Mouse (Mus musculus): ENCODE data around the gene Afap1.

Gene Afap1

DNA sequence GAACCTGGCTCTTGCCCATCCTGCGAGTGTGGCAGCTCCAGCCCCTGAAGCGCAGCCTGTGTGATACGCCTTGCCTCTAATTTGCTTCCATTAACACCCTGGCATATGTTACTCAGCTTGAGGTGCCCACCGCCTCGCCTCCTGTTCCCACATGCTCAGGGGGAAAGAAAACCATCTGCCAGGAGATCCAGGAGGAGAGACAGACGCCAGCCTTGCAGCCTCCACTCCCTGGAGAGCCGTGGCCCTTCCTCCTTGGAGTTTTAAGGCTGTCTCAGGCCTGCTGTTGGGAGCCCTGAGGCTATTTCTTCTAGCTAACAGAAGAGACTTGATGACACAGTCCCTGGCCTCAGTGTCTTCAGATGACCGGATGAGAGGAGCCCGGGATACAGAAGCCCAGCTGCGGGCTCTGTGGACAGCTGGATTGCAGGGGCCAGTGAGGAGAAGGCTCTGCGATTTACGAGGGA is 32.1 kb downstream of the Afap1 start:
- DNase-seq (ENCODE audit: extremely low read depth, insufficient read length, low spot score), result no peak

DNA sequence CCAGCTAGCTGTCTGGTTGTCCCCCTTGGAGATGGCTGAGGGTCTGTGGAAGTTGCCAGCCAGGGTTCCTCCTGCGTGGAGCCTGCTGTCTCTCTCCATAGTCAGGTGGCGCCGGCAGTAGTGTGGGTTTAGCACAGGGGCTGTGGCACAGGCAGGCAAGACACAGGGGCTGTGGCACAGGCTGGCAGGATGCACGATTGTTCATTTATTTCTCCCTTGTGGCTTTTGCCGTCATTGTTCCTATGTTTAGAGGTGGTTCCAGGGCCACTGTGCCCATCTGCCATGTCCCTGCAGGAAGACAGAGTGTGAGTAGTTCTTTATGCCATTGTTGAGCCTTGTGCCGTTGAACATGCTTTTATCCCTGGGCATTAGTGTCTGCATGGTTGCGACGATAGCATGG is 33.4 kb downstream of the Afap1 start:
- no peak for DNase-seq (ENCODE audit: extremely low read depth, insufficient read length, low spot score)

DNA sequence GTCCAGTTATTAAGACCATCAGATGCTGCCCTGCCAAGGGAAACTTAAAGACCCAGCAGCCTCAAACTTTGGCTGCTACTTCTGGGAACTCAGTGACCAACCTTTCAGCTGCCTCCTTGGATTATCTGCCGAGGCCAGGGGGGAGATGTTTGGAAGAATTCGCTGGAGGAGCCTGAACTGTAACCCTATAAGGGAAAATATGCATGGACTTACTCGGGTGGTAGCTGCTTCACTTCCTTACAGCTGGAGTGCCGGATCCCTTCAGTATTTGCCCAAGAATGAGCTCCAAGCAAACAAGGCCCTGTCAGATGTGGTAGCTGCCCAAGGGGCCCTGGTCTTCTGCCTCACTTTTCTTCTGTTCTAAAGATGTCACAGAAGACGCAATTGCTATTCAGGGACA is 38.2 kb downstream of the Afap1 start:
- no peak for DNase-seq (ENCODE audit: extremely low read depth, insufficient read length, low spot score)

DNA sequence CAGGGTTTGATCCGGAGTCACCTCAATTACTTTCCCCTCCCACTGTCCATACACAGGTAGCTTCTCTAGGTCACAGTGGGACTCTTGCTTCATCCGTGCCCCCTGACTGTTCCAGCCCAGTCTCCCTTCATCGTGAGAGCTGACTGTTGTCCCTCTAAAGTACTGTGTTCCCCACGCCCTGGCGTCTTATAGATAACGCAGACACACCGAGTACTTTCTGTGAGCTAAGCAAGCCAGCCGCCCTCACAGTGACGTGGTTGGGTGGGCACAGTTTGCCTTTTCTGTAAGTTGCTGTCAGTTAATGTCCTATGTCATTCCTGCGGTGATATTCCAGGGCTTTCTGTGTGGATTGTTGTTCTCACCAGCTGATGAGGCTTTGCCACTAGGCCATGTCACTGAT is 39.9 kb downstream of the Afap1 start:
- no peak for DNase-seq (ENCODE audit: extremely low read depth, insufficient read length, low spot score)

DNA sequence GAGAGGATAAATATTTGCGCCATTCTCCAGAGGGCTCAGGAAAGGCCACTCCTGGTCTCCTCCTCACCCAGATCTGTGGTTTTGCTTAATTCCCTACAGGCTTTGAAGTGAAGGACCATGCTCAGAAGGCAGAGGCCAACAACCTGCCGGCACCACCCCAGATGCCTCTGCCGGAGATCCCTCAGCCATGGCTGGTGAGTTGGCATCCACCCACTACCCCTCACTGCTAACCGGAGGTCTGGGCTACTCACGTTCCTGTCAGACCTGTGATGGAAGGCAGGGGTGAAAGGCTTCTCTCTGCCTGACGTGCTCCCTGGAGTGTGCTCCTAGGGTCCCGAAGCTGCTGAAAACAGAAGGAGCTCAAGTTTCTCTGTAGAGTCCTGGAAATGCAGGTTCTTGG is 42.8 kb downstream of the Afap1 start:
- no peak for DNase-seq (ENCODE audit: extremely low read depth, insufficient read length, low spot score)

DNA sequence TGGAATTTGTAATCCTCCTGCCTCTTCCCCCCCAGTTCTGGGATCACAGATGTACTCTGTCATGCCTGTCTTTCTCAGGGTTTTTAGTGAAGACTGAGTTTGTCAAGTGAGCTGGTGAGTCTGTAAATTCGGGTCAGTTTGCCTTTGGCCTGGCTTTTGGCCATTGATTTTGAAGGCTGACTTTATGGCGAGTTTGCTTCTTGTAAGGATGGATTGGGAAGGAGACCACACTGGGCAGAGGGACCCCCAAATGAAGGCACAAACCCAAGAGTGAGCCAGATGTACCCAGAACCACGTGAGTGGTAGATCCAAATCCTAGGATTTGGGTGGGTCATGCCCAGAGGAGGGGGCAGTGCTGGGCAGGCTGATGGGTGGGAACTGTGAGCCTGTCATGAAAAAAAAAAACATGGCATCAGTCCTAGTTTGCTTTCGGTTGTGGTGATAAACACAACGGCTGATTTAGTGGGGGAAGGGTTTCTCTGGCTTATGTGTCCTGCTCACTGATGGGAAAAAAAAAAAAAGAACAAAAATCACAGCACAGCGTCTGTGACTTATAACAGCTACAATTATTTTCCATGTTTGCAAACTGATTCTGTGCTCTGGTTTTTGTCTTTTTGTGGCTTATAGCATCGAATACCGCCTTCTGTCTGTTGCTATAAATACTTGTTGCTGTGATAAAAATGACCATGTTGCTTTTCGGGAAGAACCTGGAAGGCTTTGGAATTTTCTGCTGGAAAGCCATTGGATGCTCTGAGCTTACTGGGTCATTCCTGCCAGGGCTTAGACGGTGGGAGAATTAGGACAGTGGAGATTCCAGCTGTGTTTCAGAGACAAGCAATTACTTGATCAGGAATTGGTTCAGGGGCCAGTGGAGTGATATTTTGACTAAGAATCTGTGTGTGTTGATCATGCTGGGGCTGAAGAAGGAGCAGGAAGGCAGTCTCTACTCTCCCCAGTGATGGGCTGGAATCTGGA is 45.4 kb downstream of the Afap1 start:
- no peak for DNase-seq (ENCODE audit: extremely low read depth, insufficient read length, low spot score)

DNA sequence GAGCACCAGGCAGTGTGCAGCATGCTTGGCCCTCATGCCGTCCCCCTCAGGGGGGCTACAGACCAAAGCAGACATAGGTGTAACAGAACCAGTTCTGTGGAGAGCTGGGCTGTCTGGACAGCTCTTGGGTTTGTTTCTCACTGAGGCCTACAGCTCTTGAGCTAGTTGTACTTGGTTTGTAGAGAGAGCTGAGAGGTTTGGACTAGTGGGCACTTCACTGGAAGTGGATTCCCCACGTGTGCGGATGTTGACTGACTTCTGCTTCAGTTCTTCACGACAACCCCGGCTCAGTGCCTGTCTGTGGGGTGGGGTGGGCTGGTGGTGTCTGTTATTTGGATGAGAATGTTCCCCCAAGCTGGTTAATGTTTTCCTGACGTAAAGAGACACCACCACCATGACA is 46.8 kb downstream of the Afap1 start:
- no peak for DNase-seq (ENCODE audit: extremely low read depth, insufficient read length, low spot score)

DNA sequence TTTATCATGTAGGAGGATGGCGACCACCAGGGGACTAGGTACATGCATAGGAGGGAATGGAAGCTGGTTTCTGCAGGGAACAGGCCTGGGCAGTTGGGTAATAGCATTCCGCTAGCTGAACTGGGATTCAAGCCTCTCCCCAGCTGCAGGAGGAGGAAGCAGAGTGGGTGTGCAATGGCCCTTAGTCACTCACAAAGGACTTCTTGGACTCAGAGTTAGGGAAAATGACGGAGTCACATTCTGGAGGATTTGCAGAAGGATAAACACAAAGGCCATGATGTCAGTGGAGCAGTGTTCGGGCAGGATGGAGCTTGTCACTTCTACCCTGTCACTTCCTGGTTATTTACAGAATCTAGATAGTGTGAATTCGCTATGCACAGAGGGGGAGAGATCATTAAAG is 50.4 kb downstream of the Afap1 start:
- no peak for DNase-seq (ENCODE audit: extremely low read depth, insufficient read length, low spot score)

DNA sequence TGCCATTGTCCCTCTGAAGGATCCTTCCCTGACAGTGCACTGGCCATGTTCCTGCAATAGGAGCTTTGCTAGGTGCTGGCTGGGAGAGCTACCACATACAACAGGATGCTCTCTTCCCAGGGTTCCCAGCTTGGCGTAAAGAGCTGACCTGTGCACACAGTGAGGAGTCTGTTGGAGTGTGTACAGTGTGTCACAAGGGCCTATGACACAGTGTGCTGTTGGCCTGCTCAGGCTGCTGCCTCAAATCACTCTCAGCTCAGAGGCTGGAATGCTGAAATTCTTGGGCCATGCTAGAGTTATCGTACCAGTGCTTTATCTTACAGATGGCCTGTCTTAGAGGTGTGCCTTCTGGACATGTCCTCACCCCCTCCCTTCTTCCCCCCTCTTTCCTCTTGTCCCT is 53.7 kb downstream of the Afap1 start:
- no peak for DNase-seq (ENCODE audit: extremely low read depth, insufficient read length, low spot score)

DNA sequence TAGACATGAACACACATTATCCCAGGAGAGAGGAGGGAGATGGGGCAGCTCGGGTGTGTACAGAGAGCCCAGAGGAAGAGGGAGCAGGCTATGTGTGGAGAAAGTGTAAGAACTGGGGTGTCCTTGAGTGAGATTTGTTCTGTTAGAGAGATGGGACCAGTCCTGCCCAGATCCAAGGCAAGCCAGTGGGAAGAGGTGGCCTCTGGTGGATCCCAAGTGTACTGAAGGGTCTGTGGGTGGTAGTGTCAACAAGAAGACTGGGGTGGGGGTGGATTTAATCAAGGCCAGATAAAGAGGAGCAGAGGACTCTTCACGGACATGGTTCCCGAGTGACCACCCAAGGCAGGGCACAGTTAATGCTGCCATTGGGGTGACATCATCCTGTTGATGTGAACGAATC is 54.3 kb downstream of the Afap1 start:
- DNase-seq (ENCODE audit: extremely low read depth, insufficient read length, low spot score), result no peak

DNA sequence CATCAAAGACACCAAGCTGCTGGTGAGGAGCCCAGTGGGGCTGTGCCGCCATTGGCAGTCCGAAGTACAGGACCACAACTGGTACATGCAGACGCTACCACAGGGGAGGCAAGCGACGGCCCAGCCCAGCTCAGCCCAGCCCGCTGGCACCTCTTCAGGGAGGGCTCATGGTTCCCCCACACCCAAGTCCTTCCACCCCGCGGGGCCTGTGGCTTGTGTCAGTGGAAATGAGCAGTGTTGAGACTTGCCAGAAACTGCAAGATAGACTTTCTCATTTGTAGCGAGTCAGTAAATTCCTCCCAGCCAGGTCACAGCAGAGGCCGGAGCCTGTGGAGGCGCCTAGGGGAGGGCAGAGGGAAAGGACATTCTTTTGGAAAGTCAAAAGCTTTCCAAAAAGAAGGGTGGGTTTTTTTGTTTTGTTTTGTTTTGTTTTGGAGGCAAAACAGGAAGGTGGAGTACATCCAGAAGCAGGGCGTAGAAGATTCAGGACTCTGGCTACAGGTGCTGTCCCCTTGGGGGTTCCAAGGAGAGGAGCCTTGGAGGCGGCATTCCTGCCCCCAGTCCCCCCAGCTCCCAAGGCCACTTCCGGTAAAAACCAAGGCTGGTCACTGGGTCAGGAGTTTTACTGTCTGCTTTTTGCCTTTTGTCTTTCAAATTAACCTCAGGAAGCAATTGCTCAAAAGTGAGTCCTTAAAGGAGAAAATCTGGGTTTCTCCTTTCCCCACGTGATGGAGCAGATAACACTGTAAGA is 55.3 kb downstream of the Afap1 start:
- DNase-seq (ENCODE audit: extremely low read depth, insufficient read length, low spot score), result peak; percentile 14

DNA sequence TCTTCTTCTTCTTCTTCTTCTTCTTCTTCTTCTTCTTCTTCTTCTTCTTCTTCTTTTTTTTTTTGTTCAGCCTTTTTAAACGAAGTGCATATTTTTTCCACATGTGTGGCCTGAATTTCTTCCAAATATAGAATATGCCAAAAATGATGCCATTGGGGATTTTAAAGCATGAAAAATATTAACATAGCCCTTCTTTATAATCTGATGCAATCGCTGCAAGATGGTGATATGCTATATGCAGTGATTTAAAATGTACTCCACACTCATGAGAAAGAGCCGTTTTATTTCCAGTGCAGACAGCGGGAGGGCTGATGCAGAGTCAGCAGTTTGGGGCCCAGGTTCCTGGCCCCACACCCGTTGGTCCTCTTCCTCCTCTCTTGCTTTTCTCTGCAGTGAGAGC is 55.9 kb downstream of the Afap1 start:
- no peak for DNase-seq (ENCODE audit: extremely low read depth, insufficient read length, low spot score)

DNA sequence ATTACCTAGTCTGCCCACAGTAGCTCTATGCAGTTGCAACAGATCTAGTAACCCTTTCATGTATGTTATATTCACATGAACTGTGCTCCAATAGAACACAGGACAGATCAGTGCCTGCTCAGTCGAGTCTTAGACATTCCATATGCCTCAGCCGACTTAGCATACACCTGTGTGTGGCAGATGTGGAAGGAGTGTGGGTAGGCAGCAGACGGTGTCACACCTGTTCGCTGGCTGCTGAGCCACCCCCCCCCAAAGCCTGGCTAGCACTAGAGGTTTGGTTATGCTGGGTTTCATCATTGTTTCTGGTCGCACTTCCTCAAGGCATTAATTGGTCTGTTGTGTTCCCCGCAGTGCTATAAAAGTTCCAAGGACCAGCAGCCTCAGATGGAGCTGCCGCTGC is 57.4 kb downstream of the Afap1 start:
- no peak for DNase-seq (ENCODE audit: extremely low read depth, insufficient read length, low spot score)

DNA sequence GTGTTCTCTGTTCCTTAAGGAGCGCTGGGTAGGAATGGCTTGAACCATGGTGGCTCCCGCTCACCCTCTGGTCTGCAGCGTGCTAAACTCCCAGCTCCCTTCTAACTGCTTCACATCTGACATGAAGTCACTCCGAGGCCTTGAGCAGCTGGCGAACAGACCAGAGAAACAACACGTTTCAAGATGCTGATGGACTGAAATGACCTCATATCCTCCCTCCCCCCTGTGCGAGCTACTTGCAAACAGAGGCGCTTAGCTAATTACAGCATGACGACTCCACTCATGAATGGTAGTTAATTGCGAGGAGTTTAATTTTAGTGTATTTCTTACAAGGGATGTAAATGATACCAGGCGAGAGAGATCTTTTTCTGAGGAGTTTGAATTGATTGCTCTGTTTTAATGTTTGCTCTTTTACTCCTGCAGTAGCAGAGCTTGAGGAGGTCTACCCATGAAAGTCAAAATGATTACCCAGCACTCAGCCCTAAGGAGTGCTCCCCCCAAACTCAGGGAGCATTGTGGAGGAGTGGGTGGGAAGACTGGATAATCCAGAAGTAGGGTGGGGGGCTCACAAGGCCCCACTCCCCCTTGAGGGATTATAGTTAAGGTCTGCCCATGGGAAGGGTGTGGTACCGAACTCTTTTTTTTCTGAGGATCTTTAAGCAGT is 61.1 kb downstream of the Afap1 start:
- no peak for DNase-seq (ENCODE audit: extremely low read depth, insufficient read length, low spot score)

DNA sequence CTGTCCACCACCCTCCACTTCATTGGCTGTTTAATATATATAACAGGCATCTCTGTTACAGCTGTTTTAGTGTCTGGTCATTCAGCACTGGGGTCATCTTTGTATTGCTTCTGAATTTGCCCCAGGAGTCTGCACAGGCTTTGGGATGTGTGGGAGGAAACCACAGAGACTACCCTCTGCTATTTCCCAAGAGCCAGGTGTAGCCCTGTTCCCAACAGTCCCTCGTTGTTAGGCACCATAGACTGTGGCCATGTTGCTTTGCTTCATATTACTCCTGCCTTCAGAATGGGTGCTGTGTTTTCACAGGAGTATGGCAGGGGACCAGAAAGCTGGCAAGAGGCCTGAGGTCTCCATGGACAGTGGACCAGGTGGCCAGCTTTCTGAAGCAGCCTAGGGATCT is 63.1 kb downstream of the Afap1 start:
- no peak for DNase-seq (ENCODE audit: extremely low read depth, insufficient read length, low spot score)

DNA sequence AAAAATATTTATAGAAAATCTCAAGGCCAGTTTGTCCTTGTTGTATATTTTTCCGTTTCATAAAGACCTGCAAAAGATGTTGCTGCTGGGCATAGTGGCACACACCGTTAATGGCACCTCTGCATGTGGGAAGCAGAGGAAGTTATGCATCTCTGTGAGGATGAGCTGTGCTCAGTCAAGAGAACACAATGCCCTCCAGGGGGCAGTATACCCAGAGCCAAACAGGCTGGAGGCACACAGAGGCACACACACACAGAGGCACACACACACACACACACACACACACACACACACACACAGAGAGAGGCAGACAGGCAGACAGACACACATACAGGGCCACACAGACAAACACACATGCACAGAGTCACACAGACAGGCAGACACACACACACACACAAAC is 65.6 kb downstream of the Afap1 start:
- no peak for DNase-seq (ENCODE audit: extremely low read depth, insufficient read length, low spot score)

DNA sequence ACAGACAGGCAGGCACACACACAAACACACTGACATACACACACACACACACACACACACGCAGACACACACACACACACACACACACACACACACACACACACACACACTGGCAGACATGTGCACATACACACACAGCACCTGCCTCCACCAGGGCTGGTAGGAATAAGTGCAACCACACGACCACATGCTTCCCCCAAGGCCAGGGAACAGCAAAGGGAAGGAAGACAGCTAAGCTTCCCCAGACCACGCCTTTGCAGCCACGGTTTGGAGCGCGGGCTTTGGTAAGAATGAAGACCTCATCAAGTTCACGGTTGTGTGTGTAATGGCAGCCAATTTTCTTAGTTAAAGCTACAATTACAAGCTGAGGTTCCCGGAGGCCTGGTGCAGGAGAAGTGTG is 67.0 kb downstream of the Afap1 start:
- DNase-seq (ENCODE audit: extremely low read depth, insufficient read length, low spot score), result no peak

DNA sequence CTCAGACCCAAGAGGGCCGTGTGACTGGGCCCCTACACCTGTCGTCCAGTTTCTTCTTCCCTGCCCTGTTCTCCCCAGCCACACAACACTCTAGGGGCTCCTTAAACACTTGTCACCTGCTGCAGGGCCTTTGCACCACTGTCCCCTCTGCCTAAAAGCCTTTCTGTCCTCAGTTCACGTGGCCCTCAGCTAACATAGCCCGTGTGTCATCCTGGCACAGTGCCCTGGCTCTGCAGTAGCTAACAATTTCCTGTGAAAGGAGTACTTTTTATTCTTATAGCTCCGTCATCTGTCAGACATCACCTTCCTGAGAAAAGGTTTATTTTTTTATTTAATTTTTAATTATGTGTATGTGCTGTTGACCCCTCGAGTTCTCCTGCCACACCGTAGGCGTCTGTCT is 68.2 kb downstream of the Afap1 start:
- DNase-seq (ENCODE audit: extremely low read depth, insufficient read length, low spot score), result no peak

DNA sequence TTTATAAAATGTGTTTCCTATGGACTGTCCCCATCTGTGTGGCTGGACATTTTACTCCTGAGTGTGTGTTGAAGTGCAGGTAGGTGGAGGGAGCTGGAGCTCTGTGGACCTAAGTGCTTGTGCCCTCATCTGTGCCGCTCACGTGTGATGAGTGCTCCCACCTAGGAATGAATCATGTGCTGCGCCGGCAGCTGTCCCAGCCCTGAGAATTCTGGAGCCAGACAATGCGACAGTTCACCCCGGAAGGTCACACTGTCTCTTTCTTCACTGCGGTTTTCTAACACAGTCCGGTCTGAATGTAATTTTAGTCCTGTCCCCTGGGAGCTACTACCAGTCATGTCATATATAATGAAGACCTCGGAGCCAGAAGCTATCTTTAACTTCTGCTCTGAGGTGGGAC is 70.5 kb downstream of the Afap1 start:
- DNase-seq (ENCODE audit: extremely low read depth, insufficient read length, low spot score), result no peak

DNA sequence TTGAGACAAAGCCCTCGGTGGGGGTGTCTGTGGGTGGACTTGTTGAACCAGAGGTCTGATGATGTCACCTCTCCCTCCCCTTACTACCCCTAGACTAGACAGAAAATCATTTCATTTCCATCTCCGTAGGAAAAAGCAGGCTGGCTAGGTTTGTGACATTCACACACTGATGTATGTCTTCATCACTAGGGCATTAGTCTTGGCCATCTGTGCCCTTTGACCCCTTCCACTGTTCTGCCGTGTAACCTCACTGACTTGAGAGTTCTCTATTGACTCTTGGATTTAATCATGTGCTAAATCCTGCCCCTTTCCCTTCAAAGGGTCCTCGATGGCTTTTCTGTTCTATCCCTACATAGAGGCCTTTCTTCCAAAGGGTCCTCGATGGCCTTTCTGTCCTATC is 71.9 kb downstream of the Afap1 start:
- no peak for DNase-seq (ENCODE audit: extremely low read depth, insufficient read length, low spot score)

DNA sequence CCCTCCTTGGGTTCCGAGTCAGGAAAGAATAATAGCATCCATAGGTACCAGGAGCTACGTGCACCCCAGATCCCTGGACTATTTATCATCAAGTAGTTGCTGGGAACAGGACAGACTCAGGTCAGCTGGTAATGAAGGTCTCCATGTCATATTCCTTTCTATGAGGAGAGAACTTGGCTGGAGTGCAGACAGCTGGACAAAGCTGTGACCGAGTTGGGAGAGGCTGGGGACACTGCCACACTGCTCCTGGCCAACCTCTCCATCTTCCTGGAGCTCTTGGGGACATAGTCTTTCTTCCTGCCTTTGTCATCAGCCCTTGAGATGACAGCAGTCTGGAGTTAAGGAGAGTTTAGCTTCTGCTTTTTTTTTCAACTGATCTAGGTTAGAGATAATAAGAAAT is 76.7 kb downstream of the Afap1 start:
- DNase-seq (ENCODE audit: extremely low read depth, insufficient read length, low spot score), result no peak
